Mouse (Mus musculus): ENCODE measurements around the gene Bmp7. TPM values are rescaled to one million over a fixed set of nuclear protein-coding genes. Genes with fewer than 3 reads are reported as not detected.

Bmp7 gene
- polyA plus RNA-seq, 1 experiment from 2014 or later: 5.8 TPM

DNA sequence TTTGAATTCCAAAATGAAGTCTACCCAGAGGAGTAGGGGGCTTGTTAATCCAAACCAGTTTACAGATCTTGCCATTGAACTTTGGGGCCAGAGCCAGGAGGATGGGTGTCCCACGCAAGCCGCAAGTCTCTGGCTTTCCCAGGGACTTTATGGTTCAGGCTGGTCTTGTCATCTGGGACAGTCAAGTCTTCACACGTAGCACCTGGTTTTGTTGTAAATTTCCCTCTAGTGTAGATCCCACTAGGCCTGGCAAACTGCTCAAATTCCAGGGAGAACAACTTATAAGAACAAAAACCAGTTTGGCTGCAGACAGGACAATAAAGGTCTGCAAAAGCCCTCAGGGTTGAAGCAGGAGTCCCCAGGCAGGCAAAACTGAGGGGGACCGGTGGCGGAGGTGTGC is 3.3 kb downstream of the Bmp7 start:
- H3K27ac ChIP-seq (ENCODE audit: low read depth, low read length): no peak overlapping the region
- H3K4me2 ChIP-seq (ENCODE audit: low read depth, low read length): peak overlapping the region; percentile 6; the same call in 1 of the 2 replicates
- H3K4me1 ChIP-seq (ENCODE audit: control insufficient read depth, insufficient read depth, low read length): peaks cover 44% of the 10 kb centered on the region
- no peak overlapping the region for H3K4me3 ChIP-seq (ENCODE audit: low read depth, low read length)
- H3K9me3 ChIP-seq (ENCODE audit: control insufficient read depth, low read length): no peaks in the 10 kb centered on the region
- no peaks in the 10 kb centered on the region for H3K36me3 ChIP-seq (ENCODE audit: control insufficient read depth, insufficient read depth, low read length)
- WGBS: 38% methylated on average over 5 of the region's 5 CpGs
- H3K27me3 ChIP-seq (ENCODE audit: control insufficient read depth, insufficient read depth, low read length): peaks cover 31% of the 10 kb centered on the region
- ATAC-seq (ENCODE audit: low read depth): no peak
- no peak overlapping the region for H3K9ac ChIP-seq (replicated peaks; ENCODE audit: low read depth, low read length)

DNA sequence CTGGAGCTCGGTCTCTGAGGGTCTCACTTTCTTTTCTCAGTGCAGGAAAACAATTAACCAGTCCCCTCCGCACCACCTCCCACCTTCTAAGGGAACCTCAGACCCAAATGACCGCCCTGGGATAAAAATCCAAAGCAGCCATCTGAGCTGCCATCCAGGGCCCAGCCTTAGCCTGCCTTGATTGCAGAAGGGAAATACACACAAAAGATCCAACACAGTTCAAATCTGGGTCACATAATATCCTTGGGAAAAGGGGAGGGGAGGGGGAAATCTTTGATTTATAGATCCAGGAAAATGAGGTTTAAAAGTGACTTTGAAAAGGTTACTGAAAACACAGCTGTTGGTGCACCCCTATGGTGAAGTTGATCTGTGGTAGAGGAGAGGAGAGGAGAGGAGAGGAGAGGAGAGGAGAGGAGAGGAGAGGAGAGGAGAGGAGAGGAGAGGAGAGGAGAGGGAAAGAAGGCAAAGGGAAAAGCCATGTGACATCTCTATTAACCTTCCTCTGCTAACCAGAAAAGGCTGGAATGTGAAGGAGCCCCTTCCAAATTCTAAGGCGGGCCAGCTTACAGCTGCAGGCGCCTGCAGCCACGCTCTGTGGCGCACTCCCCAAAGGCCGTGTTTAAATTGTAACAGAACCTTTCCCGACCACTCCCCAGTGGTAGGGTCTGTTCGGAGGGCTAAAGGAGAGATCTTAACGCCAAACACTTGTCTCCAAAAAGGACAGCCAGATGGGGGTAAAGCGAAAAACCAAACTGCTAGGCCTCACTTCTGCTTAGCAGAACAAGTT is 4.2 kb downstream of the Bmp7 start:
- ATAC-seq (ENCODE audit: low read depth): no peak
- Histone ChIP-seq H3K4me3 (ENCODE audit: low read depth, low read length) (no peak overlapping the region), H3K9ac (replicated peaks; ENCODE audit: low read depth, low read length) (no peak overlapping the region), H3K4me2 (ENCODE audit: low read depth, low read length) (no peak overlapping the region), H3K27me3 (ENCODE audit: control insufficient read depth, insufficient read depth, low read length) (peaks cover 23% of the 10 kb centered on the region), H3K9me3 (ENCODE audit: control insufficient read depth, low read length) (no peaks in the 10 kb centered on the region), H3K36me3 (ENCODE audit: control insufficient read depth, insufficient read depth, low read length) (no peaks in the 10 kb centered on the region), H3K27ac (ENCODE audit: low read depth, low read length) (peak overlapping the region; percentile 22; the same call in 1 of the 2 replicates), H3K4me1 (ENCODE audit: control insufficient read depth, insufficient read depth, low read length) (peaks cover 44% of the 10 kb centered on the region)
- 21% methylated on average over 12 of the region's 12 CpGs for WGBS

DNA sequence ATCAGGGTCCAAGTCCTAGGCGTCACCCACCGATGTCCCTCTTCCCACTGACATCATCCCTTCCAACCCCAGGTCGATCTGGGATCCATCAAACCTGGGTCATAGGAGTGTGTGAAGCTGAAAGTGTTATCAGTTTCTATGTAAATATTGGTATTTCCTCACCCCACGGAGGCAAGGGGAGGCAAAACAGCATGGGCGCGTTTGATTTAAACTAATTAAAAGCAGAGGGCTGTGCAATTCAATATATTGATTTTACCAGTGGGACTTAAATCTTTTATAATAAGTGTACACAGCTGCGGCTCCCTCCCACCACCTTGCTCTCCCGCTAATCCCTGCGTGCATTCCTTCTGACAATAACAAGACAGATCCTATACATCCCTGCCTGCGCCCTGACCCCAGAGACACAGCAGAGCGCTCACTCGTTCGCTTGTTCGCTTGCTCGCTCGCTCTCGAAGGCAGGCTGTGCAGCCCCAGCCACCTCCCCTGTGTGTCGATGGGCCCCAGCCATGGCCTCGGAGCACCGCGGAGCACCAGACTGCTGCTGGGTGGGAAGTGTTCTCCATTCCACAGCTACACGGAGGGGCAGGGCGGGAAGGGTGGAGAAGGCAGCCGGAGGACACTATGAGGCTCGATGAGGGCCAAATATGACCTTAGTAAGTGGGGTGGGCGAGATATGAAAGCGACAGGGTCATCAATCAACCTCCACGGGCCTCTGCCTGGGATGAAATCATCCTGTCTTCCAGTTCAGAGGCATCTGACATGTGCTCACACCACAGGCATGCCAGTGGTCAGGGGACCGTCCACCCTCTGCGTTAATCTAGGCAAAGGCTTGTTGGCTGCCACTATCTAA is 5.0 kb downstream of the Bmp7 start:
- H3K27me3 ChIP-seq (ENCODE audit: control insufficient read depth, insufficient read depth, low read length): peaks cover 19% of the 10 kb centered on the region
- H3K4me2 ChIP-seq (ENCODE audit: low read depth, low read length): peak overlapping the region; percentile 20; the same call in 1 of the 2 replicates
- H3K4me3 ChIP-seq (ENCODE audit: low read depth, low read length): no peak overlapping the region
- H3K4me1 ChIP-seq (ENCODE audit: control insufficient read depth, insufficient read depth, low read length): peaks cover 40% of the 10 kb centered on the region
- no peak overlapping the region for H3K9ac ChIP-seq (replicated peaks; ENCODE audit: low read depth, low read length)
- 5% methylated on average over 30 of the region's 30 CpGs for WGBS
- peak overlapping the region; percentile 22; the same call in 1 of the 2 replicates for H3K27ac ChIP-seq (ENCODE audit: low read depth, low read length)
- peak; percentile 23 for ATAC-seq (ENCODE audit: low read depth)
- H3K36me3 ChIP-seq (ENCODE audit: control insufficient read depth, insufficient read depth, low read length): no peaks in the 10 kb centered on the region
- no peaks in the 10 kb centered on the region for H3K9me3 ChIP-seq (ENCODE audit: control insufficient read depth, low read length)

DNA sequence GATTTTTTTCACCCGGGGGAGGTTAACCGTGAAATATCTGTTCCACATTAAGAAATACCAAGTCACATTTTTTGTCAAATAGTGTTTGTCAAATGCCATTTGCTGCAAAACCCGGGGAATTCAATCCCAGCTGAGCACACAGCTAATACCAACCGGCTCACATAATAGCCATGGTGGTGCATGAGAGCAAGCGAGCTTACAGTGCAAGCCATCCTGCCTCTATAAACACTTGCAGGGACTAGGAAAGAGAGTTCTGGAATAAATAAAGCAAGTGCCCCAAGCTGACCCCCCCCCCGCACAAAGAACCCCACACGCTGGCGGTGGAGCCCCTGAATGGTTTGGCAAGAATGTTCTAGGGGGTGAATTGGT is 5.7 kb downstream of the Bmp7 start:
- Histone ChIP-seq H3K27me3 (ENCODE audit: control insufficient read depth, insufficient read depth, low read length) (peaks cover 17% of the 10 kb centered on the region), H3K36me3 (ENCODE audit: control insufficient read depth, insufficient read depth, low read length) (no peaks in the 10 kb centered on the region), H3K27ac (ENCODE audit: low read depth, low read length) (0 out of 2 replicates have a peak overlapping the region, but pooled peaks have one; percentile 16), H3K9ac (replicated peaks; ENCODE audit: low read depth, low read length) (no peak overlapping the region; the same call in 1 of the 2 replicates), H3K4me1 (ENCODE audit: control insufficient read depth, insufficient read depth, low read length) (peaks cover 32% of the 10 kb centered on the region), H3K9me3 (ENCODE audit: control insufficient read depth, low read length) (no peaks in the 10 kb centered on the region), H3K4me2 (ENCODE audit: low read depth, low read length) (peak overlapping the region; percentile 44), H3K4me3 (ENCODE audit: low read depth, low read length) (peak overlapping the region; percentile 6; the same call in 1 of the 2 replicates)
- no peak for ATAC-seq (ENCODE audit: low read depth)
- 3% methylated on average over 8 of the region's 8 CpGs for WGBS

DNA sequence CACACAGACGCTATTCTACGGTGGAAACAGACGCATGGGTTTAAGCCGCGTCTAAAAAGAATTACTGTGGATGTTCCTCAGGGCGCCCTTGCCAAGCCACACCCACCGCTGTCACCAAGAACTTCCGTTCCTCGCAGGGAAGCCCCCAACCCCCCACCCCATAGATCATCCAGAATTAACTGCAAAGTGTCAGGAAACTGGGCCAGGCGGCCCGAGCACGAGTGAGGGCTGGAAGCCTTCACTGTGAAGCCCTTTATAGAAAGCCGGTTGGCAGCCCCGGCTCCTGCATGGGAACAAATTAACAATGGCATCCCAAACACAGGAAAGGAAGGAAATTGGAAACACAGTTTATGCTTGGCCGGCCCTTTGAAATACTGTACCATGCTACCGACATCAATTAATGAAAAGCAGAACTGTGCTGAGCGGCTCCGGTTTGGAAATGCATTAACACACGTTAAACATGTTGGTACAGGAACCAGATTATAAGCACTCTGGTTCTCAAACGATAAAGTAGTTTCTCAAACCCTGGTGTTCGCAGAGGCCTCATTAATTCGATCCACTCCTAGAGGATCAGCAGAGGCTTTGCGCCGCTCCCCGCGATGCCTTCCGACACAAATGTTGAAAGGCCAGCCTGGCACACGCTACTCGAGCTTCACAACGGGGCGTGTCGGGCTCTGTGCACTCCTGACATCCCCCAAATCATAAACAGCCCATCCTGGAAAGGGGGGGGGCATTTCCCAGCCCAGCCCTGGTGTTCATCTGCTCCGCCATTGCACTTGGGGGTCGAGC is 6.3 kb downstream of the Bmp7 start:
- Histone ChIP-seq H3K4me3 (ENCODE audit: low read depth, low read length) (peak overlapping the region; percentile 6; the same call in 1 of the 2 replicates), H3K4me2 (ENCODE audit: low read depth, low read length) (peak overlapping the region; percentile 44), H3K9ac (replicated peaks; ENCODE audit: low read depth, low read length) (no peak overlapping the region), H3K36me3 (ENCODE audit: control insufficient read depth, insufficient read depth, low read length) (no peaks in the 10 kb centered on the region), H3K4me1 (ENCODE audit: control insufficient read depth, insufficient read depth, low read length) (peaks cover 27% of the 10 kb centered on the region), H3K27me3 (ENCODE audit: control insufficient read depth, insufficient read depth, low read length) (peaks cover 15% of the 10 kb centered on the region), H3K9me3 (ENCODE audit: control insufficient read depth, low read length) (no peaks in the 10 kb centered on the region), H3K27ac (ENCODE audit: low read depth, low read length) (0 out of 2 replicates have a peak overlapping the region, but pooled peaks have one; percentile 16)
- WGBS: 1% methylated on average over 34 of the region's 34 CpGs
- ATAC-seq (ENCODE audit: low read depth): peak; percentile 50

DNA sequence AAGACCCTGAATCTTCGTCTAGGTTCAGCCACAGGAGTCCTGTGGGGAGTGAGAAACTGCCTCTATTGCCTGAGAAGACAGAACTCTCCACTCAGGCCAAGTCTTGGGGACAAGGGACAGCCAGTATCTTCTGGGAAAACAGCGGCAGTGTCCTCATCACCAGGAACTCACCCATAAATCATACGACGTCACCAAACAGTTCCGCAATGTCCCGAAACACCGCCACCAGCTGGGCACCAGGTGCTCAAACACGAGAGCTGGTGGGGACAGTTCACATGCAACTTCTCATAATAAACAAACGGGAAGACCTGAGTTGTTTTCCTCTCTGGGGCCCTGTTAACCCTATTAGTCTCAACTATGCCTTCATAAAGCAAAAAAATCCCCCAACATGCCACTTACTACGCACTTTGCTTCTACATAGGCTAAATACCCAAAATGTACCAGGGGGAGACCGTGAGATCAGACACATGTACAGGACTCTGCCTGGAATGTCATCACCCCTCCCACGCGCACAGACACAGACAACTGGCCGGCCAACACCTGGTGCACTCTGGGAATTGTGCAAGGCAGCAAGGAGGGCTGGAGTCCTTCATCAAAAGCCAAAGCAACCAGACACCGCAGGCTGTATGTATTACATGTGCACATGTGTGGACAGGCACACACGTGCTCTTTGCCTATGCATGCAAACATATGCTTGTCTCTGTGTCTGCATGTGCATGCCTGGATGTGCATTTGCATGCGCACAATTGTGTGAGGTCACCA is 8.8 kb downstream of the Bmp7 start:
- WGBS: 63% methylated on average over 17 of the region's 17 CpGs
- no peak overlapping the region for H3K9ac ChIP-seq (replicated peaks; ENCODE audit: low read depth, low read length)
- peaks cover 4% of the 10 kb centered on the region; the same call in 1 of the 2 replicates for H3K27me3 ChIP-seq (ENCODE audit: control insufficient read depth, insufficient read depth, low read length)

DNA sequence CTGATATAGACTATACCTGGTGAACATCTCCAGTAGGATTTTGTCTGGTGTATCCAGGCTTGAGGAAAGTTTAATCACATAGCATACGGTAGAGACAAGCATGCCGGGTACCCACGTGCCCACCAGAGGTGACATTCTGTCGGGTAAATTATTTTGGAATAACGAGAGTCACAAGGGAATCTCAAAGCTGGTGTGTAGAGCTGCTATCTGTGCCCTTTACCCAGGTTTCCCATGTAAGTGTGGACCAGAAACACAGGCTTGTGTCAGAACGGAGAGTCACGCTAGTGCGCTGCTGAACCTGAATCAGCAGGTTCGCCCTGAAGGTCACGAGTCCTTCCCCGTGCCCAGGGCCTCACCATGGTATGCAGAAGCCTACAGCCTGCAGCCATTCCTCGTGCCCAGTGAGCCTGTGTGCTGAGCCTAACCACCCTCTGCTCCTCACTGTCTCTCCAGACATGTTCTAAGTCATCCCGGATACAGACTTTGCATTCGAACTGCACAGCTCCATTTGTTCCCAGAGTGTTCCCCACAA is 10.2 kb downstream of the Bmp7 start:
- Histone ChIP-seq H3K9ac (replicated peaks; ENCODE audit: low read depth, low read length) (0 out of 2 replicates have a peak overlapping the region, but pooled peaks have one; percentile 1), H3K27me3 (ENCODE audit: control insufficient read depth, insufficient read depth, low read length) (no peaks in the 10 kb centered on the region), H3K9me3 (ENCODE audit: control insufficient read depth, low read length) (no peaks in the 10 kb centered on the region), H3K4me2 (ENCODE audit: low read depth, low read length) (no peak overlapping the region), H3K4me1 (ENCODE audit: control insufficient read depth, insufficient read depth, low read length) (peaks cover 9% of the 10 kb centered on the region), H3K27ac (ENCODE audit: low read depth, low read length) (no peak overlapping the region), H3K4me3 (ENCODE audit: low read depth, low read length) (no peak overlapping the region), H3K36me3 (ENCODE audit: control insufficient read depth, insufficient read depth, low read length) (no peaks in the 10 kb centered on the region)
- 82% methylated on average over 14 of the region's 14 CpGs for WGBS
- ATAC-seq (ENCODE audit: low read depth): no peak

More for the DNA sequence above, 8.8 kb downstream of the Bmp7 start:
- Histone ChIP-seq H3K4me1 (ENCODE audit: control insufficient read depth, insufficient read depth, low read length) (peaks cover 18% of the 10 kb centered on the region), H3K4me2 (ENCODE audit: low read depth, low read length) (no peak overlapping the region), H3K9me3 (ENCODE audit: control insufficient read depth, low read length) (no peaks in the 10 kb centered on the region), H3K4me3 (ENCODE audit: low read depth, low read length) (no peak overlapping the region), H3K27ac (ENCODE audit: low read depth, low read length) (no peak overlapping the region), H3K36me3 (ENCODE audit: control insufficient read depth, insufficient read depth, low read length) (no peaks in the 10 kb centered on the region)
- ATAC-seq (ENCODE audit: low read depth): no peak

DNA sequence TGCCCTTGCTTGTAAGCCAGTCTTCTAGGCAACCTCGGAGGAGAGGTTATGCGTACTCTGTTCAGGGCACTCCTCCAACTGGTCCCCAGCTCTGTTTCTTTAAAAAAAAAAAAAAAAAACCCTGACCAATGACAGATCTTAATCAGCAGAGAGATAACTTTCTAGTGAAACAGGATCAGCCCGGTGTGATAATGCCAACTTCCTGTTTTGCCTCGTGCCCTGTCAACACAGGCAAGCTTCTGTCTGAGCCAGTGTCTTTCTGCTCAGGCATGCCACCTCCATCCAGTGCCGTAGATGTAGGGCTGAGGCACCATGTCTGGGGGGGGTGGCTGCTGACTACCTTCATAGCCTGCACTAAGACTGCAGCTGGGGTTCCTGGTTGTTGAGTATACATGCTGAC is 12.5 kb downstream of the Bmp7 start:
- Histone ChIP-seq H3K9ac (replicated peaks; ENCODE audit: low read depth, low read length) (no peak overlapping the region), H3K27me3 (ENCODE audit: control insufficient read depth, insufficient read depth, low read length) (no peaks in the 10 kb centered on the region), H3K27ac (ENCODE audit: low read depth, low read length) (no peak overlapping the region), H3K4me1 (ENCODE audit: control insufficient read depth, insufficient read depth, low read length) (no peaks in the 10 kb centered on the region), H3K4me2 (ENCODE audit: low read depth, low read length) (no peak overlapping the region), H3K36me3 (ENCODE audit: control insufficient read depth, insufficient read depth, low read length) (no peaks in the 10 kb centered on the region), H3K4me3 (ENCODE audit: low read depth, low read length) (no peak overlapping the region), H3K9me3 (ENCODE audit: control insufficient read depth, low read length) (no peaks in the 10 kb centered on the region)
- no peak for ATAC-seq (ENCODE audit: low read depth)
- 86% methylated on average over 5 of the region's 5 CpGs for WGBS

Data from neural tube, embryonic 14.5 days (tissue).